Comparison of ENCODE assay signal across 21 mouse cellular contexts in the genomic region with DNA sequence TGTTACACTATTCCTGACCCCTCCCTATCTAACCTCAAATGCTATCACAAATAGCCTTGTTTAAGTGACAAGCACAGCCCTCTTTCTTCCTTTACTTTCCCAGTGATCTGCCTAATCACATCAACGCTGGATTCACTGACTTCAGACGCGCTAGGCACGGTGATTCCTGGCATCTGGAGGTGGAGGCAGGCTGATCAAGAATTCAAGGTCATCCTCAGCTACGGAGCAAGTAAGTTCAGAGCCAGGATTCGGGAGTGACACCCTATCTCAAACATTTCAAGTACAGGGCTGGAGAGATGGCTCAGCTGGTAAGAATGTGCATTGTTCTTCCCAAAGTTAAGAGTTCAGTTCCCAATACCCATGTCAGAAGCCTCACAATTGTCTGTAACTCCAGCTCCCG. TPM values are rescaled to one million over a fixed set of nuclear protein-coding genes. Genes with fewer than 3 reads are reported as not detected.
DNase-seq lines count a peak whose midpoint lies in the region; ATAC-seq and TF ChIP-seq lines count a peak whose summit lies in the region.
"Had no signal": no experiment of that assay in that cellular context is flagged by ENCODE, and none has a peak within 500 bp of the region (broad histone marks: within the 10 kb centered on the region; RNA-seq: fewer than 3 reads in every experiment).

No protein-coding gene starts in this region.

- peaks cover 11% of the 10 kb centered on the region for H3K4me1 ChIP-seq in heart, embryonic 11.5 days (ENCODE audit: control insufficient read depth, insufficient read depth, low read length)
- peaks cover 30% of the 10 kb centered on the region for H3K4me1 ChIP-seq in heart, embryonic 16.5 days (ENCODE audit: control insufficient read depth, insufficient read depth, low read length)

- no peak for DNase-seq in gastrocnemius, adult 2 months
- no peak for DNase-seq in gastrocnemius, adult 18-20 months (ENCODE audit: low spot score)
- no peak for DNase-seq in heart, adult 9 months (ENCODE audit: low spot score in 2 of 2)
- DNase-seq in heart, adult 18-20 months, result no peak
- peak; percentile 38 for DNase-seq in ES-CJ7 (ENCODE audit: low read depth, low spot score)
- no peak for DNase-seq in spleen, adult 18-20 months
- DNase-seq: B cell, adult 2 months; forebrain, postnatal 0 days; gastrocnemius, postnatal 36 days had no signal

- no peaks in the 10 kb centered on the region for H3K36me3 ChIP-seq in heart, embryonic 11.5 days (ENCODE audit: control insufficient read depth, insufficient read depth, low read length)
- 0 out of 2 replicates have a peak, but pooled peaks cover 3% of the 10 kb centered on the region for H3K36me3 ChIP-seq in heart, embryonic 16.5 days (ENCODE audit: control insufficient read depth, insufficient read depth)
- H3K36me3 ChIP-seq: embryonic facial prominence, embryonic 13.5 days; hindbrain, embryonic 13.5 days; kidney, embryonic 15.5 days had no signal

- H3K27me3 ChIP-seq in heart, embryonic 11.5 days (ENCODE audit: control insufficient read depth, insufficient read depth, low read length), result no peaks in the 10 kb centered on the region
- H3K27me3 ChIP-seq in heart, embryonic 16.5 days (ENCODE audit: control insufficient read depth, insufficient read depth, low read length), result no peaks in the 10 kb centered on the region
- H3K27me3 ChIP-seq: embryonic facial prominence, embryonic 13.5 days; forebrain, embryonic 13.5 days; hindbrain, embryonic 13.5 days; kidney, embryonic 15.5 days had no signal

- no peaks in the 10 kb centered on the region for H3K9me3 ChIP-seq in heart, embryonic 11.5 days (replicated peaks; ENCODE audit: control insufficient read depth, low read length)
- H3K9me3 ChIP-seq in heart, embryonic 16.5 days (replicated peaks; ENCODE audit: control insufficient read depth, low read length), result no peaks in the 10 kb centered on the region
- H3K9me3 ChIP-seq: embryonic facial prominence, embryonic 13.5 days; forebrain, embryonic 13.5 days; hindbrain, embryonic 13.5 days; kidney, embryonic 15.5 days had no signal

- WGBS in heart, embryonic 11.5 days (ENCODE audit: insufficient replicate concordance), result 42% methylated on average over 7 of the region's 7 CpGs
- WGBS in heart, embryonic 16.5 days, result 38% methylated on average over 7 of the region's 7 CpGs

- intact Hi-C loops in gastrocnemius, adult 2 months (cut with DNase I), result no loop called here

- H3K9ac ChIP-seq in heart, embryonic 11.5 days (ENCODE audit: low read depth, low read length), result 0 out of 2 replicates have a peak overlapping the region, but pooled peaks have one; percentile 12
- 0 out of 2 replicates have a peak overlapping the region, but pooled peaks have one; percentile 51 for H3K9ac ChIP-seq in heart, embryonic 16.5 days (ENCODE audit: low read length)
- H3K9ac ChIP-seq: embryonic facial prominence, embryonic 13.5 days; forebrain, embryonic 13.5 days; forebrain, postnatal 0 days; hindbrain, embryonic 13.5 days; kidney, embryonic 15.5 days had no signal

- no peak overlapping the region for H3K4me3 ChIP-seq in gastrocnemius, adult 2 months
- H3K4me3 ChIP-seq in heart, embryonic 11.5 days (ENCODE audit: low read depth, low read length), result no peak overlapping the region
- no peak overlapping the region for H3K4me3 ChIP-seq in heart, embryonic 16.5 days (ENCODE audit: low read length)
- H3K4me3 ChIP-seq: embryonic facial prominence, embryonic 13.5 days; forebrain, embryonic 13.5 days; hindbrain, embryonic 13.5 days; kidney, embryonic 15.5 days had no signal

- no peak for TF ChIP-seq CTCF in gastrocnemius, adult 2 months (IDR thresholded peaks at IDR 0.05)

- no peak overlapping the region for H3K4me2 ChIP-seq in heart, embryonic 11.5 days
- peak overlapping the region; percentile 35 for H3K4me2 ChIP-seq in heart, embryonic 16.5 days (ENCODE audit: low read depth, low read length)
- H3K4me2 ChIP-seq: embryonic facial prominence, embryonic 13.5 days; forebrain, embryonic 13.5 days; hindbrain, embryonic 13.5 days; kidney, embryonic 15.5 days had no signal

- peak overlapping the region; percentile 65 for H3K27ac ChIP-seq in gastrocnemius, adult 2 months
- H3K27ac ChIP-seq in heart, embryonic 11.5 days (ENCODE audit: low read depth, low read length), result no peak overlapping the region
- H3K27ac ChIP-seq in heart, embryonic 16.5 days (ENCODE audit: low read length), result peak overlapping the region; percentile 70
- H3K27ac ChIP-seq: embryonic facial prominence, embryonic 13.5 days; forebrain, embryonic 13.5 days; hindbrain, embryonic 13.5 days; hindbrain, postnatal 0 days; kidney, embryonic 15.5 days had no signal

- ATAC-seq in heart, embryonic 11.5 days (replicated peaks; ENCODE audit: insufficient number of reproducible peaks, low FRiP score, low TSS enrichment), result no peak
- ATAC-seq in heart, embryonic 16.5 days (replicated peaks; ENCODE audit: extremely low read depth, insufficient read depth, low FRiP score), result no peak
- ATAC-seq: activated CD4-positive, CD25-positive, alpha-beta regulatory T cell, adult 4 months; CD4-positive, CD25-positive, alpha-beta regulatory T cell, adult 4 months; forebrain, embryonic 13.5 days; forebrain, postnatal 0 days; hindbrain, postnatal 0 days had no signal

RNA-seq across cellular contexts. Expression of a gene that starts 5.2 kb away (rescaled TPM):
- total RNA-seq in gastrocnemius, adult 2 months (2021), result 100 to 1,000 TPM; 123 to 190 TPM
- total RNA-seq in gastrocnemius, adult 18-20 months (2021), result 100 to 1,000 TPM; 153 TPM
- polyA plus RNA-seq in heart, embryonic 11.5 days (2014; fragmentation: Nextera tagmentation; extraction: Ambion mirVana), result 196 and 201 TPM in 2 replicates
- polyA plus RNA-seq in heart, embryonic 16.5 days (2015; fragmentation: Nextera tagmentation; extraction: Ambion mirVana), result 326 and 343 TPM in 2 replicates
- total RNA-seq in heart, adult 18-20 months (2021), result 100 to 1,000 TPM; 395 to 427 TPM

RNA-seq across cellular contexts. Expression of a gene that starts 5.4 kb away (rescaled TPM):
- 1 to 10 TPM; 8.9 to 9.0 TPM for total RNA-seq in gastrocnemius, adult 2 months (2021)
- total RNA-seq in gastrocnemius, adult 18-20 months (2021), result 1 to 10 TPM; 7.7 to 8.2 TPM
- polyA plus RNA-seq in heart, embryonic 11.5 days (2014; fragmentation: Nextera tagmentation; extraction: Ambion mirVana), result 40.8 and 44.9 TPM in 2 replicates
- polyA plus RNA-seq in heart, embryonic 16.5 days (2015; fragmentation: Nextera tagmentation; extraction: Ambion mirVana), result 31.4 and 33.7 TPM in 2 replicates
- total RNA-seq in heart, adult 18-20 months (2021), result 10 to 100 TPM; 13.1 TPM

RNA-seq across cellular contexts. Expression of a gene that starts 18.8 kb away (rescaled TPM):
- total RNA-seq in gastrocnemius, adult 2 months (2021), result not detected
- not detected for total RNA-seq in gastrocnemius, adult 18-20 months (2021)
- not detected in 2 replicates for polyA plus RNA-seq in heart, embryonic 11.5 days (2014; fragmentation: Nextera tagmentation; extraction: Ambion mirVana)
- polyA plus RNA-seq in heart, embryonic 16.5 days (2015; fragmentation: Nextera tagmentation; extraction: Ambion mirVana), result 0.10 TPM in 1 of 2 replicates, not detected in the other
- total RNA-seq in heart, adult 18-20 months (2021), result under 1 TPM in 1 of 2 experiments, not detected in 1; 0.05 TPM
- total RNA-seq: gastrocnemius, adult 8-10 months; gastrocnemius, postnatal 36 days; hematopoietic stem cell, adult 5-6 weeks; MEL had no signal

RNA-seq across cellular contexts. Expression of a gene that starts 24.7 kb away (rescaled TPM):
- 10 to 100 TPM; 47.1 to 52.2 TPM for total RNA-seq in gastrocnemius, adult 2 months (2021)
- 10 to 100 TPM; 46.5 to 55.2 TPM for total RNA-seq in gastrocnemius, adult 18-20 months (2021)
- polyA plus RNA-seq in heart, embryonic 11.5 days (2014; fragmentation: Nextera tagmentation; extraction: Ambion mirVana), result 11.1 and 19.2 TPM in 2 replicates
- 12.6 and 13.5 TPM in 2 replicates for polyA plus RNA-seq in heart, embryonic 16.5 days (2015; fragmentation: Nextera tagmentation; extraction: Ambion mirVana)
- 100 to 1,000 TPM; 132 to 137 TPM for total RNA-seq in heart, adult 18-20 months (2021)
